Mouse (Mus musculus): ENCODE measurements around the gene Gm49342. TPM values are rescaled to one million over a fixed set of nuclear protein-coding genes. Genes with fewer than 3 reads are reported as not detected.
"Not testable (repeated sequence)": the region's sequence is repeated elsewhere in the genome, so short reads cannot be mapped to it uniquely, and the experiment has no call there.

Gm49342 gene
- polyA plus RNA-seq, 1 experiment: 27.3 TPM

GRCm38 (mm10) chr14:50955487-50955886, 11.2 kb downstream of the Gm49342 start:
- Histone ChIP-seq H3K79me3 (ENCODE audit: low read depth) (peaks cover 1% of the 10 kb centered on the region), H3ac (ENCODE audit: control insufficient read depth, insufficient read length, low read depth) (no peak overlapping the region), H3K27me3 (ENCODE audit: control insufficient read depth, insufficient read depth, insufficient read length) (no peaks in the 10 kb centered on the region), H3K79me2 (ENCODE audit: control insufficient read depth, insufficient read depth) (no peaks in the 10 kb centered on the region), H3K36me3 (ENCODE audit: control insufficient read depth, insufficient read depth) (no peaks in the 10 kb centered on the region), H3K4me3 (ENCODE audit: insufficient read depth, poor library complexity, severe bottlenecking) (no peak overlapping the region)
- TF ChIP-seq FOSL1 (IDR thresholded peaks at IDR 0.05; ENCODE audit: insufficient read depth, low read length, poor library complexity, severe bottlenecking): no peak
- no peak for TF ChIP-seq CEBPB (IDR thresholded peaks at IDR 0.05; ENCODE audit: low read depth)
- no peak for TF ChIP-seq MYOD1 (IDR thresholded peaks at IDR 0.05; ENCODE audit: control insufficient read depth, insufficient read length, low read depth)
- TF ChIP-seq MYOG (IDR thresholded peaks at IDR 0.05; ENCODE audit: control insufficient read depth, extremely low read depth, insufficient read length): no peak
- no peak for TF ChIP-seq CTCF (IDR thresholded peaks at IDR 0.05; ENCODE audit: control insufficient read depth, insufficient read depth, insufficient read length)
- TF ChIP-seq USF1 (IDR thresholded peaks at IDR 0.05; ENCODE audit: low read depth): no peak
- no peak for TF ChIP-seq MAX (IDR thresholded peaks at IDR 0.05)

- peak within 1 kb of the TSS; percentile 18 for H3K4me3 ChIP-seq (ENCODE audit: insufficient read depth, poor library complexity, severe bottlenecking)
- not testable (repeated sequence) for H3K79me2 ChIP-seq (ENCODE audit: control insufficient read depth, insufficient read depth); H3ac ChIP-seq (ENCODE audit: control insufficient read depth, insufficient read length, low read depth); H3K79me3 ChIP-seq (ENCODE audit: low read depth); H3K27me3 ChIP-seq (ENCODE audit: control insufficient read depth, insufficient read depth, insufficient read length); H3K36me3 ChIP-seq (ENCODE audit: control insufficient read depth, insufficient read depth)
Observed at GRCm38 (mm10) chr14:50955942-50956508, 11.7 kb downstream of the Gm49342 start, which contains the start of gene Pnp2. Gene Pnp2, plus strand, starts transcription at chr14:50955992.

GRCm38 (mm10) chr14:50956724-50957123, 12.4 kb downstream of the Gm49342 start:
- H3K79me2 ChIP-seq (ENCODE audit: control insufficient read depth, insufficient read depth); H3K79me3 ChIP-seq (ENCODE audit: low read depth); H3K36me3 ChIP-seq (ENCODE audit: control insufficient read depth, insufficient read depth); H3K27me3 ChIP-seq (ENCODE audit: control insufficient read depth, insufficient read depth, insufficient read length); H3ac ChIP-seq (ENCODE audit: control insufficient read depth, insufficient read length, low read depth): not testable (repeated sequence)
- peak overlapping the region; percentile 18 for H3K4me3 ChIP-seq (ENCODE audit: insufficient read depth, poor library complexity, severe bottlenecking)

GRCm38 (mm10) chr14:50957146-50957545, 12.8 kb downstream of the Gm49342 start:
- not testable (repeated sequence) for H3ac ChIP-seq (ENCODE audit: control insufficient read depth, insufficient read length, low read depth); H3K79me2 ChIP-seq (ENCODE audit: control insufficient read depth, insufficient read depth); H3K4me3 ChIP-seq (ENCODE audit: insufficient read depth, poor library complexity, severe bottlenecking); H3K79me3 ChIP-seq (ENCODE audit: low read depth); H3K27me3 ChIP-seq (ENCODE audit: control insufficient read depth, insufficient read depth, insufficient read length); H3K36me3 ChIP-seq (ENCODE audit: control insufficient read depth, insufficient read depth)

- H3K36me3 ChIP-seq (ENCODE audit: control insufficient read depth, insufficient read depth); H3K4me3 ChIP-seq (ENCODE audit: insufficient read depth, poor library complexity, severe bottlenecking); H3ac ChIP-seq (ENCODE audit: control insufficient read depth, insufficient read length, low read depth); H3K79me3 ChIP-seq (ENCODE audit: low read depth); H3K27me3 ChIP-seq (ENCODE audit: control insufficient read depth, insufficient read depth, insufficient read length); H3K79me2 ChIP-seq (ENCODE audit: control insufficient read depth, insufficient read depth): not testable (repeated sequence)
Observed at GRCm38 (mm10) chr14:50958289-50958995, 14.1 kb downstream of the Gm49342 start.

GRCm38 (mm10) chr14:50968216-50968980, 24.1 kb downstream of the Gm49342 start:
- H3K27me3 ChIP-seq (ENCODE audit: control insufficient read depth, insufficient read depth, insufficient read length): no peaks in the 10 kb centered on the region
- no peak overlapping the region for H3K4me3 ChIP-seq (ENCODE audit: insufficient read depth, poor library complexity, severe bottlenecking)

GRCm38 (mm10) chr14:50969041-50969440, 24.7 kb downstream of the Gm49342 start:
- H3K36me3 ChIP-seq (ENCODE audit: control insufficient read depth, insufficient read depth): no peaks in the 10 kb centered on the region
- no peaks in the 10 kb centered on the region for H3K79me2 ChIP-seq (ENCODE audit: control insufficient read depth, insufficient read depth)
- no peak overlapping the region for H3ac ChIP-seq (ENCODE audit: control insufficient read depth, insufficient read length, low read depth)
- no peaks in the 10 kb centered on the region for H3K79me3 ChIP-seq (ENCODE audit: low read depth)
- TF ChIP-seq CEBPB (IDR thresholded peaks at IDR 0.05; ENCODE audit: low read depth): no peak
- H3K4me3 ChIP-seq (ENCODE audit: insufficient read depth, poor library complexity, severe bottlenecking): no peak overlapping the region
- H3K27me3 ChIP-seq (ENCODE audit: control insufficient read depth, insufficient read depth, insufficient read length): no peaks in the 10 kb centered on the region

More at GRCm38 (mm10) chr14:50968216-50968980, 24.1 kb downstream of the Gm49342 start:
- TF ChIP-seq CTCF (IDR thresholded peaks at IDR 0.05; ENCODE audit: control insufficient read depth, insufficient read depth, insufficient read length) (no peak), MYOD1 (IDR thresholded peaks at IDR 0.05; ENCODE audit: control insufficient read depth, insufficient read length, low read depth) (no peak)
- no peak overlapping the region for H3ac ChIP-seq (ENCODE audit: control insufficient read depth, insufficient read length, low read depth)
- no peaks in the 10 kb centered on the region for H3K36me3 ChIP-seq (ENCODE audit: control insufficient read depth, insufficient read depth)
- H3K79me2 ChIP-seq (ENCODE audit: control insufficient read depth, insufficient read depth): no peaks in the 10 kb centered on the region
- no peaks in the 10 kb centered on the region for H3K79me3 ChIP-seq (ENCODE audit: low read depth)
